Mouse (Mus musculus) right cerebral cortex, adult 2 months (tissue): Measurements from ENCODE around the gene Bhlhb9.
"Not testable (repeated sequence)": the region's sequence is repeated elsewhere in the genome, so short reads cannot be mapped to it uniquely, and the experiment has no call there.

Experiments used
- DNase-seq, 2 experiments: peaks; one replicate each; pipeline ENCODE4 v3.0.0; 2021 to 2022; ENCODE audit warnings: low spot score in 2 of 2

Bhlhb9 gene

GRCm38 (mm10) chrX:135797212-135797644 is at the start of gene Bhlhb9:
TSS of gene Bhlhb9 (plus strand) at chrX:135797594.
- DNase-seq, result peak; percentile 44 to 54

GRCm38 (mm10) chrX:135752832-135753231 is 44.6 kb upstream of the Bhlhb9 start:
- peak; percentile 80 to 87 for DNase-seq

- peak; percentile 27 to 31 for DNase-seq
Measured at GRCm38 (mm10) chrX:135761707-135762106, 35.7 kb upstream of the Bhlhb9 start.

GRCm38 (mm10) chrX:135768043-135768548 is 29.3 kb upstream of the Bhlhb9 start:
- no peak for DNase-seq

- DNase-seq, result no peak
Measured at GRCm38 (mm10) chrX:135768565-135768964, 28.8 kb upstream of the Bhlhb9 start.

GRCm38 (mm10) chrX:135791536-135791935 is 5.9 kb upstream of the Bhlhb9 start:
- DNase-seq, result no peak

- DNase-seq, result no peak
Measured at GRCm38 (mm10) chrX:135792326-135792725, 5.1 kb upstream of the Bhlhb9 start.

GRCm38 (mm10) chrX:135795591-135796304 is 1.6 kb upstream of the Bhlhb9 start:
- DNase-seq, result peak; percentile 48 to 55

GRCm38 (mm10) chrX:135796305-135797211 is 836 bp upstream of the Bhlhb9 start:
- DNase-seq, result not testable (repeated sequence)

- no peak for DNase-seq
Measured at GRCm38 (mm10) chrX:135804149-135804548, 6.8 kb downstream of the Bhlhb9 start.

GRCm38 (mm10) chrX:135805780-135806179 is 8.4 kb downstream of the Bhlhb9 start:
- DNase-seq, result peak; percentile 41 to 65

- DNase-seq, result not testable (repeated sequence)
Measured at GRCm38 (mm10) chrX:135835896-135836295, 38.5 kb downstream of the Bhlhb9 start.

GRCm38 (mm10) chrX:135837896-135838295 is 40.5 kb downstream of the Bhlhb9 start:
- peak; percentile 16 to 18 for DNase-seq

GRCm38 (mm10) chrX:135838521-135839360 is 41.3 kb downstream of the Bhlhb9 start, which contains the start of gene Gprasp2:
TSS of gene Gprasp2 (plus strand) at chrX:135839034.
- DNase-seq, result peak; percentile 41 to 52

GRCm38 (mm10) chrX:135839397-135840391 is 42.3 kb downstream of the Bhlhb9 start:
- DNase-seq, result peak; percentile 43 to 54

- DNase-seq, result not testable (repeated sequence)
Measured at GRCm38 (mm10) chrX:135866806-135867205, 69.4 kb downstream of the Bhlhb9 start.

GRCm38 (mm10) chrX:135876679-135877078 is 79.3 kb downstream of the Bhlhb9 start:
- no peak for DNase-seq

- no peak for DNase-seq
Measured at GRCm38 (mm10) chrX:135879626-135880025, 82.2 kb downstream of the Bhlhb9 start.

- DNase-seq, result peak; percentile 71 to 74
Measured at GRCm38 (mm10) chrX:135885411-135886233, 88.2 kb downstream of the Bhlhb9 start.
